Mouse (Mus musculus) CH12.LX (cell line): ENCODE measurements around the gene 1700017B05Rik.

Experiments
- CHD1 ChIP-seq: IDR thresholded peaks from 2 replicates; pipeline ENCODE4 v1.6.1; 2012; ENCODE audit warnings: low read depth, low read length, improper control_type of control experiment, inconsistent platforms
- CTCF ChIP-seq, 2 experiments: IDR thresholded peaks in 1 of 2; conservative IDR thresholded peaks in 1 of 2; 2 replicates each; pipeline ENCODE4 v1.5.1; 2011 to 2012; ENCODE audit warnings: low read depth in 2 of 2, low read length in 2 of 2, improper control_type of control experiment in 1 of 2, inconsistent platforms in 1 of 2, mild to moderate bottlenecking in 1 of 2, moderate library complexity in 1 of 2
- EP300 ChIP-seq: IDR thresholded peaks from 2 replicates; pipeline ENCODE4 v1.6.1; 2011; ENCODE audit warnings: low read length, improper control_type of control experiment
- GABPA ChIP-seq: IDR thresholded peaks from 2 replicates; pipeline ENCODE4 v1.6.1; 2012; ENCODE audit warnings: low read depth, low read length, improper control_type of control experiment, inconsistent platforms; ENCODE audit not compliant: insufficient replicate concordance
- JUND ChIP-seq: conservative IDR thresholded peaks from 2 replicates; pipeline ENCODE4 v1.6.1; 2011; ENCODE audit warnings: low read depth, low read length, improper control_type of control experiment
- MAX ChIP-seq: IDR thresholded peaks from 2 replicates; pipeline ENCODE4 v1.6.1; 2011; ENCODE audit warnings: low read length, improper control_type of control experiment
- MAZ ChIP-seq: IDR thresholded peaks from 2 replicates; pipeline ENCODE4 v1.6.1; 2012; ENCODE audit warnings: low read depth, mild to moderate bottlenecking, inconsistent platforms, low read length, improper control_type of control experiment, moderate library complexity
- MXI1 ChIP-seq: IDR thresholded peaks from 2 replicates; pipeline ENCODE4 v1.6.1; 2011; ENCODE audit warnings: mild to moderate bottlenecking, low read depth, low read length, improper control_type of control experiment
- POLR2A ChIP-seq: IDR thresholded peaks from 2 replicates; pipeline ENCODE4 v1.6.1; 2011; ENCODE audit warnings: low read depth, mild to moderate bottlenecking, improper control_type of control experiment, low read length
- RAD21 ChIP-seq: IDR thresholded peaks from 2 replicates; pipeline ENCODE4 v1.6.1; 2011; ENCODE audit warnings: low read depth, mild to moderate bottlenecking, low read length, improper control_type of control experiment, moderate library complexity
- SIN3A ChIP-seq: IDR thresholded peaks from 2 replicates; pipeline ENCODE4 v1.6.1; 2012; ENCODE audit warnings: low read length, improper control_type of control experiment, inconsistent platforms
- TBP ChIP-seq: conservative IDR thresholded peaks from 2 replicates; pipeline ENCODE4 v1.6.1; 2011; ENCODE audit warnings: low read depth, low read length, improper control_type of control experiment
- USF2 ChIP-seq: conservative IDR thresholded peaks from 2 replicates; pipeline ENCODE4 v1.6.1; 2011; ENCODE audit warnings: low read depth, low read length, improper control_type of control experiment
- ZC3H11A ChIP-seq: IDR thresholded peaks from 2 replicates; pipeline ENCODE4 v1.6.1; 2012; ENCODE audit warnings: low read depth, mild to moderate bottlenecking, inconsistent platforms, low read length, improper control_type of control experiment

GRCm38 (mm10) chr9:57256309-57256708 lies 6.1 kb downstream of the 1700017B05Rik start:
- TF ChIP-seq MAX = no peak
- no peak for TF ChIP-seq EP300
- TF ChIP-seq CTCF (conservative IDR thresholded peaks at IDR 0.05 in 1 of 2, IDR thresholded peaks at IDR 0.05 in 1 of 2; ENCODE audit: low read depth in 2 of 2, low read length in 2 of 2) = no peak
- TF ChIP-seq JUND = no peak
- no peak for TF ChIP-seq TBP
- TF ChIP-seq POLR2A = no peak
- TF ChIP-seq USF2 = no peak
- no peak for TF ChIP-seq SIN3A
- no peak for TF ChIP-seq ZC3H11A
- no peak for TF ChIP-seq CHD1
- TF ChIP-seq GABPA = no peak
- no peak for TF ChIP-seq RAD21
- no peak for TF ChIP-seq MXI1
- TF ChIP-seq MAZ = no peak
